Mouse (Mus musculus): Measurements from ENCODE around the gene Aldh18a1.

DNA sequence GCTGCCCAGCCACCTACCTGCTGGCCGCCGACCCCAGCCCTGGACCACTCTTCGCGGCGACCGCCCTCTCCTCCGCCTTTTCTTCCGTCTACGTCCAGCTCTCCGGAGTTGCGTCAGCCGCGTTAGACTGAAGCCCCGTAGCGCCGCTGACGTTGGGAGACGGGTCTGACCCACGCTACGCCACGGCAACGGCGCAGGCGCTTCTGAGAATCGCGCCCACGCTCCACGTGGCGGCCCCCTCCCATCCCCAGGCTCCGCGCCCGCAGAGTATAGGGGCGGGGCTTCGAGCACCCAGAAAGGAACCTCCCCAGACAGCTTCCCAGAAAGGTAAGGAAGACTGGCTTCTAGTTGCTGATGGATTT lies at the start of gene Aldh18a1:
- no peak for TF ChIP-seq IRF4 (IDR thresholded peaks at IDR 0.05; ENCODE audit: low read depth, low read length)
- peak; percentile 72 for TF ChIP-seq POLR2A (IDR thresholded peaks at IDR 0.05; ENCODE audit: low read depth, low read length)
- no peak for TF ChIP-seq ZC3H11A (IDR thresholded peaks at IDR 0.05; ENCODE audit: low read depth, low read length)
- no peak for TF ChIP-seq MAFK (IDR thresholded peaks at IDR 0.05; ENCODE audit: insufficient replicate concordance, low read length)
- no peak for TF ChIP-seq E2F4 (IDR thresholded peaks at IDR 0.05; ENCODE audit: insufficient replicate concordance, low read depth, low read length)

Measured in CH12.LX (cell line).